Mouse (Mus musculus) liver, adult 2 months (tissue): ENCODE measurements around the gene Kcnk3.

ENCODE experiments used
- CTCF ChIP-seq: fragments of 200-500 bp; IDR thresholded peaks from 2 replicates; pipeline ENCODE4 v1.5.1; 2011; ENCODE audit warnings: low read depth, low read length, control low read depth
- POLR2A ChIP-seq: fragments of 200-500 bp; IDR thresholded peaks from 2 replicates; pipeline ENCODE4 v1.6.1; 2011; ENCODE audit warnings: low read length, control low read depth; ENCODE audit not compliant: insufficient read depth; ENCODE audit errors: extremely low read depth

GRCm38 (mm10) chr5:30621211-30621790, 33.3 kb downstream of the Kcnk3 start:
- no peak for TF ChIP-seq CTCF
- no peak for TF ChIP-seq POLR2A
